Mouse (Mus musculus): ENCODE results near the gene Gtf2h3. TPM values are rescaled to one million over a fixed set of nuclear protein-coding genes. Genes with fewer than 3 reads are reported as not detected.
"Not testable (repeated sequence)": the region's sequence is repeated elsewhere in the genome, so short reads cannot be mapped to it uniquely, and the experiment has no call there.

The Gtf2h3 gene
- polyA plus RNA-seq, 1 experiment, result 83.8 TPM

DNA sequence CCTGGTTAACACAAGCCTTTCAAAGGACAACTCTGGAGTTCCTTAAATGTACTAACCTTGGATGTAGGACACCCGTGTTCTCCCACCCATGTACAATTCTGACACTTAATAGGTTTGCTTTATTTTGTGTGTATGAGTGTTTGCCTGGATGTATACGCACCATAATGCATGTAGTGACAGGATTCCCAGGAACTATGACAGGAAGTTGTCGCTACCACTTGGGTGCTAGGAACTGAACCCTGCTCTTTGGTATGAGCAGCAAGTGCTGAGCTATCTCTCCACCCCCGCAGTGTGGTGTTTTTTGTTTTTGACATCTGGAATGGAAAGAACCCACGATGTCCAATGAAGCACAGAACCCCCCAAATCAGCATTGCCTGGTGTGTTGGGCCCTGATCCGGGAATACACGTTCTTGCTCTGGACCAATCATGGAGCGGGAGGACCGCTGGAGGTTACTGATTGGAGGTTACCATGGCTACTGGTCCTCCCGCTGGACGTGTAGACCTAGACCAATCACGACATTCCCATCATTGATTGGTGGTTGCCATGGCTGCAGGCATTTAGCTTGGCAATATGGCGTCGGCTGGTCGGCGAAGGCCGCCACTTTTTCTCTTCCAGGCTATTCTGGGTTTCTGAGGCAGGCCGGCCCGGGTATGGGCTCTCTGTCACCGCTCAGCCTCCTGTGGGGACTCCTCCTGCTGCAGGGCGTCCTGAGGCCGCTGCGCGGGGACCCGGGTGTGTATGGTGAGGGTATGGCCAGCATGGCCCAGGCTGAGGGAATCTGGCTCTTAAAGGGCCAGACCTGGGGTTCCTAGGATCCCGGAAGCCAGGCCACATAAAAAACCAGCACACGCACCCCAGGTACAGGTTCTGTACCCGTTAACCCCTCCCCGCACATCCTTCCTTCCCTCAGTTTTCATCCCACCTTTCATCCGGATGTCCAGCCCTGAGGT lies 19.6 kb downstream of the Gtf2h3 start:
- H3K4me3 ChIP-seq (ENCODE audit: low read depth, low read length), result peak overlapping the region; percentile 71
- H3K9me3 ChIP-seq (replicated peaks; ENCODE audit: control insufficient read depth, insufficient read depth, low read length, poor library complexity, severe bottlenecking), result no peaks in the 10 kb centered on the region
- H3K9ac ChIP-seq (ENCODE audit: low read depth, poor library complexity, severe bottlenecking), result peak overlapping the region; percentile 30; the same call in 1 of the 2 replicates
- no peaks in the 10 kb centered on the region for H3K27me3 ChIP-seq (ENCODE audit: control insufficient read depth, insufficient read depth, low read length, poor library complexity, severe bottlenecking)
- H3K36me3 ChIP-seq (ENCODE audit: control insufficient read depth, insufficient read depth, low read length, poor library complexity, severe bottlenecking), result 0 out of 2 replicates have a peak, but pooled peaks cover 5% of the 10 kb centered on the region
- no peak overlapping the region for H3K27ac ChIP-seq (ENCODE audit: insufficient read depth, low read length)
- TF ChIP-seq EP300 (IDR thresholded peaks at IDR 0.05; ENCODE audit: insufficient read depth, low read depth, low read length) (no peak), POLR2A (IDR thresholded peaks at IDR 0.05; ENCODE audit: insufficient read depth, low read length) (no peak), CTCF (IDR thresholded peaks at IDR 0.05; ENCODE audit: low read depth, low read length) (no peak)
- H3K4me1 ChIP-seq (ENCODE audit: control insufficient read depth, insufficient read depth, low read length), result no peaks in the 10 kb centered on the region

DNA sequence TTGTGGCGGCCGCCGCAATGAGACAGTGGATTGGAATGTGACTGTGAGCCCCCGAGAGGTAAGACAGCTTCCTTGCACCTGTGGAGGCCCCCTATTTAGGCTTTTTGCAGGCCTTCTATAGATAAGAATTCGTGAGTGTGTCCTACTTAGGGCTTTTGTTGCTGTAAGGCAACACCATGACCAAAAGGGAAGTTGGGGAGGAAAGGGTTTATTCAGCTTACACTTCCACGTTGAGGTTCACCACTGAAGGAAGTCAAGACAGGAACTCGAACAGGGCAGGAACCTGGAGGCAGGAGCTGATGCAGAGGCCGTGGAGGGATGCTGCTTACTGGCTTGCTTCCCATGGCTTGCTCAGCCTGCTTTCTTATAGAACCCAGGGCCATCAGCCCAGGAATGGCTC lies 20.8 kb downstream of the Gtf2h3 start:
- not testable (repeated sequence) for H3K27ac ChIP-seq (ENCODE audit: insufficient read depth, low read length); H3K4me3 ChIP-seq (ENCODE audit: low read depth, low read length); H3K36me3 ChIP-seq (ENCODE audit: control insufficient read depth, insufficient read depth, low read length, poor library complexity, severe bottlenecking); H3K9me3 ChIP-seq (replicated peaks; ENCODE audit: control insufficient read depth, insufficient read depth, low read length, poor library complexity, severe bottlenecking); H3K9ac ChIP-seq (ENCODE audit: low read depth, poor library complexity, severe bottlenecking); H3K4me1 ChIP-seq (ENCODE audit: control insufficient read depth, insufficient read depth, low read length); H3K27me3 ChIP-seq (ENCODE audit: control insufficient read depth, insufficient read depth, low read length, poor library complexity, severe bottlenecking)

DNA sequence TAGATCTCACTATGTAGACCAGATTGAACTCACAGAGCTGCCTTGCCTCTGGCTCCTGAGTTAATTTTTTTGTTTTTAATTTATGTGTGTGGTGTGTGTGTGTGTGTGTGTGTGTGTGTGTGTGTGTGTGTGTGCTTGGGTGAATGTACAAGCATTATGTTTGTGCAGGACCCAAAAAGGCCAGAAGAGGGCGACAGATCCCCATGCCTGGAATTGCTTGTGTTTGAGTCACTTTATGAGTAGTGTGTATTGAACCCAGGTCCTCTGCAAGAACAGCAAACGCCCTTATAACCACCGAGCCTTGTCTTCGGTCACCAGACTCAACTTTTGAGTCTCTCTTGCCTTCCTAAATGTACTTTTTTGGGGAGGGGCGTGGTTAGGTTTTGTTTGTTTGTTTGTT lies 23.4 kb downstream of the Gtf2h3 start:
- no peaks in the 10 kb centered on the region for H3K9me3 ChIP-seq (replicated peaks; ENCODE audit: control insufficient read depth, insufficient read depth, low read length, poor library complexity, severe bottlenecking)
- H3K27ac ChIP-seq (ENCODE audit: insufficient read depth, low read length), result no peak overlapping the region
- H3K4me1 ChIP-seq (ENCODE audit: control insufficient read depth, insufficient read depth, low read length), result no peaks in the 10 kb centered on the region
- no peak for TF ChIP-seq EP300 (IDR thresholded peaks at IDR 0.05; ENCODE audit: insufficient read depth, low read depth, low read length)
- TF ChIP-seq CTCF (IDR thresholded peaks at IDR 0.05; ENCODE audit: low read depth, low read length), result peak; percentile 49
- H3K27me3 ChIP-seq (ENCODE audit: control insufficient read depth, insufficient read depth, low read length, poor library complexity, severe bottlenecking), result no peaks in the 10 kb centered on the region
- H3K9ac ChIP-seq (ENCODE audit: low read depth, poor library complexity, severe bottlenecking), result no peak overlapping the region
- no peaks in the 10 kb centered on the region for H3K36me3 ChIP-seq (ENCODE audit: control insufficient read depth, insufficient read depth, low read length, poor library complexity, severe bottlenecking)
- H3K4me3 ChIP-seq (ENCODE audit: low read depth, low read length), result no peak overlapping the region

DNA sequence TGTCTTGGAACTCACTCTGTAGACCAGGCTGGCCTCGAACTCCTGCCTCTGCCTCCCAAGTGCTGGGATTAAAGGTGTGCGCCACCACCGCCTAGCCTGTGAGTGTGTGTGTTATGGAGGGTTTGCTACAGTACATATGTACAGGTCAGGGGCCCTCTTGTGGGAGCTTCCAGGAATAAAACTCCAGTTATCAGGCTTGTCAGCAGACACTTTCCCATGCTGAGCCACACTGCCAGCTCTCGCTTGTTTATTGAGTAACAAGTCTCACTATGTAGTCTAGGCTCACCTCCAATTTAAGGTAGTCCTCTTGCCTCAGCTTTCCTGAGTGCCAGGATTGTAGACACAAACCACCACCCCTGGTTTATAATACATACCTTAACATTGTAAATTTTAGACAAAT lies 25.4 kb downstream of the Gtf2h3 start:
- TF ChIP-seq CTCF (IDR thresholded peaks at IDR 0.05; ENCODE audit: low read depth, low read length) (no peak), EP300 (IDR thresholded peaks at IDR 0.05; ENCODE audit: insufficient read depth, low read depth, low read length) (no peak), POLR2A (IDR thresholded peaks at IDR 0.05; ENCODE audit: insufficient read depth, low read length) (no peak)
- H3K27ac ChIP-seq (ENCODE audit: insufficient read depth, low read length), result no peak overlapping the region
- no peak overlapping the region for H3K9ac ChIP-seq (ENCODE audit: low read depth, poor library complexity, severe bottlenecking)
- H3K4me3 ChIP-seq (ENCODE audit: low read depth, low read length), result no peak overlapping the region
- H3K27me3 ChIP-seq (ENCODE audit: control insufficient read depth, insufficient read depth, low read length, poor library complexity, severe bottlenecking), result no peaks in the 10 kb centered on the region
- H3K4me1 ChIP-seq (ENCODE audit: control insufficient read depth, insufficient read depth, low read length), result no peaks in the 10 kb centered on the region
- no peaks in the 10 kb centered on the region for H3K36me3 ChIP-seq (ENCODE audit: control insufficient read depth, insufficient read depth, low read length, poor library complexity, severe bottlenecking)
- no peaks in the 10 kb centered on the region for H3K9me3 ChIP-seq (replicated peaks; ENCODE audit: control insufficient read depth, insufficient read depth, low read length, poor library complexity, severe bottlenecking)

DNA sequence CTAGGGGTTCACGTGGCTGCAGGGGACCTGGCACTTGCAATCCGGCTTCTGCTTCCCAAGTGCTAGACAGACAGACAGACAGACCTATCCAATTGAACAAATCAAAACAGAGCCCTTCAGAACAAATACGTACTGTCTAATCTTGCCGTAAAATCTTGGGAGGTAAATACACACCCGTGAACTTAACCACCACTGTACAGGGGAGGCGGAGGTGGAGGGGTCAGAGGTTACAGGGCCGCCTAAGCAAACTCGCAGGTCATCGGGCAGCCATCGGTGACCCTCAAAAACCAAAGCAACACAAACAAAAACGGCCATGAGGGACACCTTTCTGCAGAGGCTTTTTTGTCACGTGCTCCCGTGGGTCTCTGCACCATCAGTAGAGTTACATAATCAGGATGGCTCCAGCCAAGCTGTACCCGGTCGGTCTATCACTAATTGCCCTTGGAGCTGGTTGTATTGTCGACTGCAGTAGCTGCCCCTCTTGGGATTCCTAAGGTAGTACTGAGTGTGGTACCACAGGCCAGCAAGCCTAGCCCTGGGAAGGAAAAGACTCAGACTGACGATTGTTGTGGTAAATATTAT lies 26.2 kb downstream of the Gtf2h3 start:
- H3K27ac ChIP-seq (ENCODE audit: insufficient read depth, low read length), result no peak overlapping the region
- H3K4me1 ChIP-seq (ENCODE audit: control insufficient read depth, insufficient read depth, low read length), result no peaks in the 10 kb centered on the region
- H3K4me3 ChIP-seq (ENCODE audit: low read depth, low read length), result no peak overlapping the region
- no peaks in the 10 kb centered on the region for H3K9me3 ChIP-seq (replicated peaks; ENCODE audit: control insufficient read depth, insufficient read depth, low read length, poor library complexity, severe bottlenecking)
- H3K27me3 ChIP-seq (ENCODE audit: control insufficient read depth, insufficient read depth, low read length, poor library complexity, severe bottlenecking), result no peaks in the 10 kb centered on the region
- H3K36me3 ChIP-seq (ENCODE audit: control insufficient read depth, insufficient read depth, low read length, poor library complexity, severe bottlenecking), result no peaks in the 10 kb centered on the region
- TF ChIP-seq POLR2A (IDR thresholded peaks at IDR 0.05; ENCODE audit: insufficient read depth, low read length), result no peak
- TF ChIP-seq EP300 (IDR thresholded peaks at IDR 0.05; ENCODE audit: insufficient read depth, low read depth, low read length), result no peak
- TF ChIP-seq CTCF (IDR thresholded peaks at IDR 0.05; ENCODE audit: low read depth, low read length), result no peak
- H3K9ac ChIP-seq (ENCODE audit: low read depth, poor library complexity, severe bottlenecking), result no peak overlapping the region

DNA sequence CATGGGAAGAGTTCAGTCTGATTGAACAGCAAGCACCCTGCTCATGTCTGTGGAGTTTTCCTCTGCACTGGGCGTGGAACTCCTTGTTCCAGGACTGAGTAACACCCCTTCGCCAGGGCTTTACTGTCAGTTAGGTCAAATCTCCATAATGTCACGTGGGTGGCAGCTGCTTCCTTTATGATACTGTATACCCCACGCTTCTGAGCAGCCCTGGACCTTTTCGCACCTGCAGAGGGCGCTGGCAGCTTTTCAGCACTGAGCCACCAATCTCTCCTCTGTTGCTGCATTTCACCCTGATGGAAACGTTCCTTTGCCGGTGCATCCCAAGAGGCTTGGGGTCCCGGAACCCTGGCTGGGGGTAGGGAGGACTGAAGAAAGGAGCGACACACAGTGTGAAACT lies 32.0 kb downstream of the Gtf2h3 start:
- no peaks in the 10 kb centered on the region for H3K9me3 ChIP-seq (replicated peaks; ENCODE audit: control insufficient read depth, insufficient read depth, low read length, poor library complexity, severe bottlenecking)

More for the DNA sequence above, 32.0 kb downstream of the Gtf2h3 start:
- peak overlapping the region; percentile 54 for H3K9ac ChIP-seq (ENCODE audit: low read depth, poor library complexity, severe bottlenecking)
- H3K4me1 ChIP-seq (ENCODE audit: control insufficient read depth, insufficient read depth, low read length), result peaks cover 2% of the 10 kb centered on the region
- H3K27ac ChIP-seq (ENCODE audit: insufficient read depth, low read length), result no peak overlapping the region
- H3K4me3 ChIP-seq (ENCODE audit: low read depth, low read length), result peak overlapping the region; percentile 48
- H3K27me3 ChIP-seq (ENCODE audit: control insufficient read depth, insufficient read depth, low read length, poor library complexity, severe bottlenecking), result no peaks in the 10 kb centered on the region
- H3K36me3 ChIP-seq (ENCODE audit: control insufficient read depth, insufficient read depth, low read length, poor library complexity, severe bottlenecking), result no peaks in the 10 kb centered on the region
- TF ChIP-seq EP300 (IDR thresholded peaks at IDR 0.05; ENCODE audit: insufficient read depth, low read depth, low read length) (peak; percentile 59; the same call in 1 of the 2 replicates), CTCF (IDR thresholded peaks at IDR 0.05; ENCODE audit: low read depth, low read length) (peak; percentile 92), POLR2A (IDR thresholded peaks at IDR 0.05; ENCODE audit: insufficient read depth, low read length) (no peak)

Data from ES-Bruce4 (cell line).